Mouse (Mus musculus): ENCODE measurements around the gene Kalrn.

The Kalrn gene

DNA sequence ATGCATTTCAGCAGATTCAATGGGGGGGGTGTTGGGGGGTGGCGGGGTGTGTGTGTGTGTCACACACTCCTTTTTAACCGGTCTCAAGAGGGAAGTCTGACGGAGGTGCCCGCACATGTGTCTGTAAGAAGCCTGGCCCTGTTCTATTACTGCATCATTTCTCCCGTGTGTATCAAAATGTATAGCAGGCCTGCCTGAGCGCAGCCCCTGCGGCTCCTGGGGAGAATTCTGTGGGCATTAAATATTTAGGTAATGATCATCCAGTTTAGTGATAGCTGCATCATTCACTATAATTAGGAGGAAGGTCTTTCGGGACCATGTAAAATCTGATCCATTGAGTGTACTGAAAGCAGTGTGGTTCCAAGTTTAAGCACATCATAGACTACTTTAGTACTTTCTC lies 556.1 kb downstream of the Kalrn start:
- DNase-seq: no peak

DNA sequence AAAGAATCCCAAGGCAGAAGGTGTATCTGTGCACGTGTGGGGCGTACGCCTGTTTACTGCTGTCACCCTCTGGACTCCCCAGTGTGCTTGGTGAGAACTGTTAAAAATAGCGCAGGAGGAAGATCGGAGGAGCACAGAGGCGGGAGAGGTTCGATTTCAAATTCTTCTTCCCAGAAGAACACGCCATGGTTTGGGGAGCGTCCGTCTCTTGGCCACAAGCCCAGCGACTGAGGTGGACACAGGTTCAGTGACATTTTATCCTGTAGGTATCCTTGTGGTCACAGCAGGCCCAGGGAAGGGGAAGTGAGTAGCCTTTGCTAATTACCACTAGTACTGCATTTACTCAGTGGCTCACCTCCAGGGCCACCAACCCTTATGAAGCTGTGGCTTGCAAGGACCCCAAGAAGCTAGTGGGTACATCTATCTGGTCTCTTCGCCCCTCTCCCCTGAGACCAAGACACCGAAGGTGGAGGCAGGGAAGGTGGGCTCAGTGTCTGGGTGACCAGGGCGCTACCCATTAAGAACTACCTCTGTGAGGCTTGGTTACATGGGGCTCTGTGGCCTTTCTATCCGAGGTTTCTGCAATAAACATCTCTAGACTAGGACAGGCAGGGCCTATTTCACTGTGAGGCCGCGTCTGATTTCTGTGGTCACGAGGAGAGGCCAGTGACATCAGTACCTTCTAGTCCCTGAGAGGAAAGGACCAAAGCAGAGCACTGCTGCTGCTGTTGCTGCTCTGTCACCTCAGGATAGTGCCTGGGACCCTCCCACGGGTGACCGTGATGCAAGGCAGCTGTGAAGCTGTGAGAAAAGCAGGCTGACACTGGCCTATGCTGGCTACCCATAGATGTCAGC lies 561.1 kb downstream of the Kalrn start:
- DNase-seq: no peak

GRCm38 (mm10) chr16:34009567-34009966 lies 563.8 kb downstream of the Kalrn start:
- DNase-seq: no peak

- no peak for DNase-seq
Observed at GRCm38 (mm10) chr16:34005986-34006385, 567.3 kb downstream of the Kalrn start.

DNA sequence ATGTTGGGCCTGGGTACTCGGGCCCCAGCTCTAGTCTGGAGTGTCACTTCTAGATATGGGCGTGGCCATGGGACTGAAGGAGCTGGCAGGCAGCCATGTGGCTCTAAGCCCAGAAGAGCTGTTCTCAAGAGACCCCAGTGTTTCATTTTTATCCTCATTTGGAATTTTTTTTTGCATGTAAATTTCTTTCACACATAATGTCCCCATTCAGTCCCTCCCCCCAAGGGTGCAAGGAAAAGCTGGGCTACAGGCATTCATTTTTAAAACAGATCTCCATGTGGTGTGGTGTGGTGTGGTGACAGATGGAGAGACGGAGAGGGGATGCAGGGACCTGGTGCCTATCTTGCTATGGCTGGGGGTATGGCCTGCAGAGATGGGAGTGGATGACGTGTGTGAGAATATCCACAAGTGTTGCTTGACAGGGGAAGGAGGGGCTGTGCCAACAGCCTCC lies 569.2 kb downstream of the Kalrn start:
- DNase-seq: no peak

- DNase-seq: no peak
Observed at GRCm38 (mm10) chr16:34003566-34004127, 569.7 kb downstream of the Kalrn start.

GRCm38 (mm10) chr16:34000715-34001114 lies 572.6 kb downstream of the Kalrn start:
- no peak for DNase-seq

GRCm38 (mm10) chr16:33999388-33999787 lies 573.9 kb downstream of the Kalrn start:
- DNase-seq: peak; percentile 31

DNA sequence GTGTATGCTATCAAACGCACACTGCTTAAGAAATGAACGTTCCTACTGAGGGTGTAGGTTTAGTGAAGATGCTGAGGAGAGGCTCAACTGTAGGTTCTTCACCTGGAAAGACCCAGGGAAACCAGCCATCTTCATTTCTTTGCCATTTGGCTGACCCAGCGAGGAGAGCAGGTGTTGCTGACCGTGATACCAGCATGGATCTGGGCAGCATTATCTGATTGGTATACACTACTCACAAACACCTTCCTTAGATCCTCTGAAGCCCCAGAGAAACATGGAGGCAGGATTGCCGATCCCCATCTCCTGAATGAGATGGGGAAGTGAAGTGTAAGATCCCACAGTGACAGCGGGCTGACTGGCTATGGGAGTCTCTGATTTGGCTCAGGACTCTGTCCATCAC lies 575.3 kb downstream of the Kalrn start:
- DNase-seq: no peak

GRCm38 (mm10) chr16:33996030-33996429 lies 577.3 kb downstream of the Kalrn start:
- DNase-seq: peak; percentile 61

DNA sequence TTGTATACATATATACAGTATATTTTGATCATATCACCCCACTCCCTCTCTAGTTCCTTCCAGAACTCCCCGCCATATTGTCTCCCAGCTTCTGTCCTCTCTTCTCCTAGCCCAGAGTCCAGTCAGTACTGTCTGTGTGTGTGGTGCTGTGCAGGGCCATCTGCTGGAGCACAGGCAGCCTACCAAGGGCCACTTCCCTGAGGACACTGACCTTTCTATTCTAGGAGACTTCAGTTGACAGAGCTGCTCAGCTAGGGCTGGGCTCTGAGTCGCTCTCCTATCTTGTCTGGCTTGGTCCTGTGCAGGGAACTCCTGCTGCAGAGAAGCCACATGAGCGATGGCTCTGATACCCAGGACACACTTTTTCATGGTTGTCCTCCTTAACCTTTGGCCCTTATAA lies 577.8 kb downstream of the Kalrn start:
- no peak for DNase-seq

- no peak for DNase-seq
Observed at GRCm38 (mm10) chr16:33994321-33994720, 579.0 kb downstream of the Kalrn start.

- DNase-seq: no peak
Observed at GRCm38 (mm10) chr16:33990712-33991111, 582.6 kb downstream of the Kalrn start.

DNA sequence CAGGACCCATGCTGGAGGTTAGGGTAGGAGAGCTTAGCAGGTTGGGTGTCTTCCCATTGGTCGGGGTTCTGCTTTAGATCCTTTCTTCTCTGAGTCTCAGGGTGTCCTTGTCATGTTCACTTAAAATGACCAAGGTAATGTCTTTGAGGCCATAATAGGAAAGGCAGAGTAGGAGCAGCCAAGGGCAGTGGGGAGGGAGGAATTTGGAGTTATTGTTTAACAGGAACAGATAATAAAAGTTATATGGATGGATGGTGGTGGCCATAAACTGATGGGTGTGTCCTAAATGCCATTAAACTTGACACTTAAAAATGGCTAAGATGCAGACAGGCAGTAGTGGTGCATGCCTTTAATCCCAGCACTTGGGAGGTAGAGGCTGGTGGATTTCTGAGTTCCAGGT lies 584.2 kb downstream of the Kalrn start:
- no peak for DNase-seq

DNA sequence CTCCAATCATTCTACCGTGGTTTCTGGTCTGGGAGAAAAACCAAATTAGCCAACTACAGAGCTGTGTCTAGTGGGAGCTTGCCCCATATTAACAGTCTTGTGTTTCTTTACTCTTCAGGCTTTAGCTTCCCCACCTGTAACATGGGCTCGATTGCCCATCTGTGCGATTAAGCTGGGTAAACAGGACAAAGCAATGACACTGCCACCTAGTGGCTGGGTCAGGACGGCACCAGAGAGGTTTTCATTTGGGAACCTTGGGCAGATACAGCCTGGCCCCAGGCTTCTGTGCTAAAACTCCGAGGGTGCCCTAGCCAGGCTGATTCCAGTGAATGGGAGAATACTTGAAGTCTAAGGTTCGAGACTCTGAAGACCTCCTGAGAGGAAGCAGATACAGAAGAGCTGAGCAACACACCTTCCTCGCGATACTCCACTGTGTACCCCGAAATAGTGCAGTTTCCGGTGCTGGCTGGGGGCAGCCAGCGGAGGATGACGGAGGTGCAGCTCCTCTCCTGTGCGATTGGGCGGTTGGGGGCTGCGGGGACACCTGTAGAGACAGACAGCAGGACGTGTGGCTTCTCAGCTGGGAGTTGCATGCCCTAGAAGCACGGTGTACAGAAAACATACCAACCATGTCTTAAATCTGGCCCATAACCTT lies 584.8 kb downstream of the Kalrn start:
- DNase-seq: peak; percentile 65

DNA sequence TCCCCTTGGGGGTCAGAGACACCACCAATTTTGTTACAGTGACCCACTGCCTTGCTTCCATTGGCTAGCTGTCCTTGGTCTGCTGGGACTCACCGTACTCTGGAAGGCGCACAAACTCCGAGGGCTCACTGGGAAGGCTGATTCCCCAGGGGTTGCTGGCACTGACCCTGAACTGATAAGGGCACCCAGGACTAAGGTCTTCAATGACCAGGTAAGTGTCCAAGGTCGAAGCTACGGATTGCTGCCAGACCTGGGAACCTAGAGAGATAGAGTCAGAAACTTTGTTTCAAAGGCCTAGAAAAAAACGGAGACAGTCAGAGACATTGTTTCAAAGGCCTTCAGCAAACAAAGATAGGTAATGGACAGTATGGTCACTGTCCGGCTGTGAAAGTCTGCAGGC lies 586.3 kb downstream of the Kalrn start:
- no peak for DNase-seq

DNA sequence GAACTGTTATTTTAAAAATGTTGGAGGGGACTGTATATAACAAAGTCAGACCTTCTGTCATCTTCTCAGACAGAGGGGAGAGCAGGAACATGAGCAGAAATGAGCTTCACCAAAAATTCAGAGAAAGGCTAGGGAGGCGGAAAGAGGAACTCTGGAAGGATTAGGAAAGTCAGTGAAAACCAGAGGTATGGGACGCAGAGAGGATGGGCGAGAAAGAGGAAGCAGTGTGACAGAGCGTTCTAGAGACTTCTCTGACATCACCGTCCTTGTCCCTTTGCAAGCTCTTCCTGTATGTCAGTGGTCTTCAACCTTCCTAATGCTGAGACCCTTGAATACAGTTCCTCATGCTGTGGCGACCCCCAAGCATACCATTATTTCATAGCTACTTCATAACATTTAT lies 588.0 kb downstream of the Kalrn start:
- no peak for DNase-seq

DNA sequence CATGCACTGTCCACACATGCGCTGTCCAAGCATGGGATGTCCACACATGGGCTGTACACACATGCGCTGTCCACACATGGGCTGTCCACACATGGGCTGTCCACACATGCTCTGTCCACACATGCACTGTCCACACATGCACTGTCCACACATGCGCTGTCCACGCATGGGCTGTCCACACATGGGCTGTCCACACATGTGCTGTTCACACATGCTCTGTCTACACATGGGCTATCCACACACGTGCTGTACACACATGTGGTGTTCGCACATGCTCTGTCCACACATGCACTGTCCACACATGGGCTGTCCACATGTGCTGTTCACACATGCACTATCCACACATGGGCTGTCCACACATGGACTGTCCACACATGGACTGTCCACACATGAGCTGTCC lies 589.6 kb downstream of the Kalrn start:
- no peak for DNase-seq

- DNase-seq: no peak
Observed at GRCm38 (mm10) chr16:33979855-33980254, 593.5 kb downstream of the Kalrn start.

DNA sequence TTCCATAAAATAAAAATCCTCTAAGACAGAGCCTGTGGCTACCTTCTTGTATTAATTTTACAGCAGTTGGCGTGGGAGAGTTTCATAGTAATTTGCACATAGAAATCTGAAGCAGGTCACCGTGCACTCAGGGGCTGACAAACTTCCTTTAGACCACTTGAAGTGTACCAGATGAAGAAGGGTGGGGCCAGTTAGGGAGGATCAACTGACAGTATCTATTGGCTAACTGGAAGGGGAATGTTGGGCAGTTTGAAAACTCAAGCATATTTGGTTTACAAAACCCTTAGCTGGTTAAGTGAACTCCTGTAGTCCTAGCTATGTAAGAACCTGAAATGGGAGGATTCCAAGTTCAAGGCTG lies 606.1 kb downstream of the Kalrn start:
- DNase-seq: no peak

DNA sequence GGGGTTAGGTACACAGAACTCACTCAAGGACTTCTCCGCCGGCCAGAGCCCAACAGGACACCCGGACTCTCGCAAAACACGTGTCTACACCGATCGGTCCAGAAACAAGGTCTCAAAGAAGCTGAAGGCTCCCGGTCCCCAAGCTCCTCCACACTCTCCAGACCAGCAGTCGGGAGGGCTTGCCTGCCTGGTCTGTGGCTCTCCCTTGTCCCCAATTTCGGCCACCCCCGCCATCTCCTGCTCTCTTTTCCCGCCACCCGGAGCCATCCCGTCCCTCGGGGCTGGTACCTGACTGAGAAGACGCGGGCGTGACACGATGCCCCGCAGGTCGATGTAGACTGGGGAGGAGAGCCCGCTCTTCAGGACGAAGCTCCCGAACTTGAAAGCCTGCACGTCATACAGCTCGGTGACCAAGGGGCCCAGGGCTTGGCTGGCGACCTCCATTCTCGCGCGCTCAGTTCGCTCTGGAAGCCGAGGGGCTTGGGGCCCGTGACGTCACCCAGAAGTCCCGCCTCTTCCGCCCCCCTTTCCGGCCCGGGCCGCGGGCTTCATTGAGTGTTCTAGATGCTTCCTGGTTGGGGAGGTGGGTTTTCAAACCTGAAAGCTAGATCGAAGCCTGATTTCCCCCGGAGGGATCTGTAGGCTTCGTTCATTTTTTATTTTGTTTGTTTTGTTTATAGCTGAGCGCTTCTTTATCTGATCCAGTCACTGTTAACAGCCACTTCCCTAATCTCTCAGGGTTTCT lies 606.6 kb downstream of the Kalrn start, which contains the start of gene Umps:
Gene Umps, minus strand, starts transcription at position 501 of the 745 bp plus-strand sequence.
- peak; percentile 93 for DNase-seq

DNA sequence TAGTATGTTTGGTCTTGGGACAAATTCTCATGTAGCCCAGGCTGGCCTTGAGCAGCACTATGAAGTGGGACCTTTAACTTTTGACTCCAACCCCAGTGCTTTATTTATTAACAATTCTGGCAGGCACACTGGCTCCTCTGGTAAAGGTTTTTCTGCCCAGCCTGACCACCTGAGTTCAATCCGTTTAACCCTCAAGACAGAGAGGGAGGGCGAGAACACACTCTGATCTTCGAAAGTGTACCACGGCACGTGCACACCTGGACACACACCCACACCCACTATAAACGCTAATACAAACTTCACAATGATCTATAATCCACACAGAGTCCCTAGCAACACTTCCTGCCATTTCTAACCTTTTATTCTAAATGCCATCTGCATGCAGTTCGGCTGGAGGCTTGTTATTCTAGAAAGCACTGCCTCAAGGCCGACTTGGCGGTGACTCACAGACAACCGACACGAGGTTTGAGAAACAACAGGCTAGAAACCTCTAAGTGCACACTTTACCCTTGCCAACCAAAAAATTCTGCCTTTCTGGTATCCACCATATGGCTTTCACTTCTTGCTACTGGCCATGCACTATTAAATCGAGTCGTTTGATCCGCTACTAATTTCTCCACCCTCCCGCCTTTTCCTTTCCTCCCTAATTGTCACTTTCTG lies 607.3 kb downstream of the Kalrn start:
- peak; percentile 15 for DNase-seq

DNA sequence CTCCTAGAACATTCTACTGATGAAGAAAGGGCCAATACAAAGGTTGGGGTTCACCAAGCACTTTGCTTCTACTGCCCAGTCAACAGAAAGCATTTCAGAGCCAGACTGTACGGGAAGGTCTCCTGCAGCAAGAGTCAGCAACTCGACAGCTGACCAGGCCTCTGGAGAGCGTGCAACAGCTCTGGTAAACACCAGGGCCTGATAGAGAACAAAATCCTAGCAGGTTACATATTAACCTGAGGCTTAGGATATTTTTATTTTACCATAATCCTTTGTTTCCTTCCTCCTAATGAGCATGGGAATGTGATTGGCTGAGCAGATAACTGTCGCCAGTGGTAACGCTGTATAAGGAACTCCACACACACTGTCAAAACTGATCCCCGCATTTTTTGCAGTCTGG lies 609.8 kb downstream of the Kalrn start:
- DNase-seq: no peak

Data from thymus, postnatal 25 days (tissue).